Mouse (Mus musculus) left cerebral cortex, adult 8-10 months (tissue): ENCODE results near the gene Dusp11. TPM values are rescaled to one million over a fixed set of nuclear protein-coding genes. Genes with fewer than 3 reads are reported as not detected.
"Not testable (repeated sequence)": the region's sequence is repeated elsewhere in the genome, so short reads cannot be mapped to it uniquely, and the experiment has no call there.

ENCODE experiments used
- DNase-seq, 2 experiments: peaks; one replicate each; pipeline ENCODE4 v3.0.0; 2022; ENCODE audit warnings: low spot score in 2 of 2
- total RNA-seq, 4 experiments: library from RNA; stranded (reverse); gene quantifications; 2 replicates each; pipeline ENCODE4 v1.2.4; 2022

Gene Dusp11
- total RNA-seq, 4 experiments from 2014 or later = 56.1 to 65.9 (median 61.6) TPM

DNA sequence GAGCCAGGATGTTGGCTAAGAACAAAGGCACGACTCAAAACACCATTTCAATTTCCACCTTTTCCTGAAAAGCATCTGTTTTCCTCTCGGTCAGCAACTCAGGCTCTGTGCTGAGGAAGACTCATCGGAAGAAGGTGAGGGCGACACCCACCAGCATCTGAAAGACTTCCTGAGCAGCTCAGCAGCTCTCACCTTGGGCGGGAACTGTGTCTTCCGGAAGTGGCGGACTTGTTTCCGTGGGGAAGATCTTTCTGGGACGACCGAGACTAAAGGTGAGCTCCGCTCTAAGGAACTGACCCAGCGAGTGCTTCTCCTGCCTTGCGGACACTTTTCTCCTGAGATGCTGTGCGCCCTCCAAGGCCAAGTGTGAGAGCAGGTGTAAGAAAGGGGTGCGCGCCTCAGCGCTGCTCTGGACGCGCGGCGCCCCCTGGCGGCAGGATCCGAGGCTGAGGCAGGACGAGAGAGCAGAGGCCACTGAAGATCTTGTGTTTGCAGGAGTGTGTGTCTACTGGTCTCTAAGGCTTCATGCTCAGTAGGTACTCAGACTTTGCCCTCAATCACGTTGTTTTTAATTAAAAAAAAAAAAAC is 66.3 kb downstream of the Dusp11 start:
- DNase-seq = not testable (repeated sequence)

Other genes starting within 250 kb of the Dusp11 start
- 1 to 10 TPM; 3.1 to 5.5 (median 4.7) TPM for gene Nat8f7, start 248.5 kb downstream of the Dusp11 start, total RNA-seq
- 1 to 10 TPM; 2.0 to 5.3 (median 3.6) TPM for gene Nat8f3, start 195.9 kb downstream of the Dusp11 start, total RNA-seq
- 1 to 10 TPM in 3 of 4 experiments, under 1 TPM in 1; 0.80 to 4.6 (median 2.4) TPM for gene Nat8f6, start 140.7 kb downstream of the Dusp11 start, total RNA-seq
- gene Nat8f5, start 140.7 kb downstream of the Dusp11 start, total RNA-seq = 1 to 10 TPM; 4.1 to 6.0 (median 4.7) TPM
- 1 to 10 TPM; 3.5 to 6.1 (median 4.8) TPM for gene Nat8, start 129.6 kb downstream of the Dusp11 start, total RNA-seq
- gene Nat8f2, start 92.5 kb downstream of the Dusp11 start, total RNA-seq = 1 to 10 TPM; 2.4 to 3.7 (median 3.4) TPM
- gene Nat8f4, start 56.8 kb downstream of the Dusp11 start, total RNA-seq = 1 to 10 TPM; 6.9 to 8.3 (median 7.7) TPM
- gene Tprkb, start 49.8 kb downstream of the Dusp11 start, total RNA-seq = 10 to 100 TPM; 61.0 to 72.7 (median 62.6) TPM
- gene Nat8f1, start 46.0 kb downstream of the Dusp11 start, total RNA-seq = 10 to 100 TPM; 21.8 to 24.5 (median 22.0) TPM
- not detected for gene Figla, start 54.5 kb upstream of the Dusp11 start, total RNA-seq
- 100 to 1,000 TPM; 200 to 222 (median 215) TPM for gene Add2, start 67.0 kb upstream of the Dusp11 start, total RNA-seq
- 10 to 100 TPM; 27.1 to 30.1 (median 29.1) TPM for gene Tgfa, start 233.6 kb upstream of the Dusp11 start, total RNA-seq